Mouse (Mus musculus): ENCODE measurements around the gene Crk. TPM values are rescaled to one million over a fixed set of nuclear protein-coding genes. Genes with fewer than 3 reads are reported as not detected.
A peak's percentile ranks its signal among the peaks of the same experiment; 100 is the strongest.

The Crk gene
- total RNA-seq, 1 experiment from 2014 or later: 51.4 TPM

GRCm38 (mm10) chr11:75733227-75733940 lies 54.3 kb downstream of the Crk start:
- peak; percentile 24 for ATAC-seq (replicated peaks; ENCODE audit: low read depth, poor library complexity, severe bottlenecking)

GRCm38 (mm10) chr11:75735462-75736252 lies 56.6 kb downstream of the Crk start:
- no peak for ATAC-seq (replicated peaks; ENCODE audit: low read depth, poor library complexity, severe bottlenecking)

GRCm38 (mm10) chr11:75736978-75737377 lies 57.9 kb downstream of the Crk start:
- no peak for ATAC-seq (replicated peaks; ENCODE audit: low read depth, poor library complexity, severe bottlenecking)

GRCm38 (mm10) chr11:75737806-75738476 lies 58.9 kb downstream of the Crk start:
- no peak for ATAC-seq (replicated peaks; ENCODE audit: low read depth, poor library complexity, severe bottlenecking)

GRCm38 (mm10) chr11:75738477-75738821 lies 59.4 kb downstream of the Crk start:
- ATAC-seq (replicated peaks; ENCODE audit: low read depth, poor library complexity, severe bottlenecking): no peak

- ATAC-seq (replicated peaks; ENCODE audit: low read depth, poor library complexity, severe bottlenecking): no peak
Observed at GRCm38 (mm10) chr11:75740204-75740603, 61.1 kb downstream of the Crk start.

- ATAC-seq (replicated peaks; ENCODE audit: low read depth, poor library complexity, severe bottlenecking): no peak
Observed at GRCm38 (mm10) chr11:75741615-75742014, 62.6 kb downstream of the Crk start.

GRCm38 (mm10) chr11:75744761-75745160 lies 65.7 kb downstream of the Crk start:
- ATAC-seq (replicated peaks; ENCODE audit: low read depth, poor library complexity, severe bottlenecking): no peak

- no peak for ATAC-seq (replicated peaks; ENCODE audit: low read depth, poor library complexity, severe bottlenecking)
Observed at GRCm38 (mm10) chr11:75750537-75750936, 71.5 kb downstream of the Crk start.

GRCm38 (mm10) chr11:75751082-75751481 lies 72.0 kb downstream of the Crk start:
- ATAC-seq (replicated peaks; ENCODE audit: low read depth, poor library complexity, severe bottlenecking): no peak

Other genes starting within 250 kb of the Crk start
- gene Serpinf2, start 239.7 kb upstream of the Crk start, total RNA-seq (2017): 0.32 TPM in 1 of 2 replicates, not detected in the other
- gene Wdr81, start 224.5 kb upstream of the Crk start, total RNA-seq (2017): 8.4 and 8.6 TPM in 2 replicates
- 26.9 and 33.6 TPM in 2 replicates for gene Tlcd2, start 217.5 kb upstream of the Crk start, total RNA-seq (2017)
- gene Prpf8, start 192.4 kb upstream of the Crk start, total RNA-seq (2017): 130 and 156 TPM in 2 replicates
- gene Rilp, start 169.2 kb upstream of the Crk start, total RNA-seq (2017): 0.41 TPM in 1 of 2 replicates, not detected in the other
- 1.8 and 2.6 TPM in 2 replicates for gene Scarf1, start 165.7 kb upstream of the Crk start, total RNA-seq (2017)
- 6.1 and 14.4 TPM in 2 replicates for gene Slc43a2, start 147.6 kb upstream of the Crk start, total RNA-seq (2017)
- gene Pitpna, start 91.2 kb upstream of the Crk start, total RNA-seq (2017): 74.6 and 76.9 TPM in 2 replicates
- 24.0 and 36.3 TPM in 2 replicates for gene Inpp5k, start 48.3 kb upstream of the Crk start, total RNA-seq (2017)
- gene Myo1c, start 28.8 kb upstream of the Crk start, total RNA-seq (2017): 19.5 and 22.3 TPM in 2 replicates
- 384 and 653 TPM in 2 replicates for gene Ywhae, start 53.6 kb downstream of the Crk start, total RNA-seq (2017)
- gene Doc2b, start 116.8 kb downstream of the Crk start, total RNA-seq (2017): not detected in 2 replicates

Measured in common myeloid progenitor, adult 5-6 weeks (primary cell).